Mouse (Mus musculus) layer of hippocampus, adult 8-10 months (tissue): ENCODE measurements at regions not wholly inside any gene's neighbourhood (a gene's known extent, or its start where the extent isn't known, plus 50 kb on each side); places are given as distances from the start of the nearest gene placed in this dataset.

Experiments used
- DNase-seq, 2 experiments: peaks; one replicate each; pipeline ENCODE4 v3.0.0; 2022; ENCODE audit warnings: low spot score in 2 of 2

DNA sequence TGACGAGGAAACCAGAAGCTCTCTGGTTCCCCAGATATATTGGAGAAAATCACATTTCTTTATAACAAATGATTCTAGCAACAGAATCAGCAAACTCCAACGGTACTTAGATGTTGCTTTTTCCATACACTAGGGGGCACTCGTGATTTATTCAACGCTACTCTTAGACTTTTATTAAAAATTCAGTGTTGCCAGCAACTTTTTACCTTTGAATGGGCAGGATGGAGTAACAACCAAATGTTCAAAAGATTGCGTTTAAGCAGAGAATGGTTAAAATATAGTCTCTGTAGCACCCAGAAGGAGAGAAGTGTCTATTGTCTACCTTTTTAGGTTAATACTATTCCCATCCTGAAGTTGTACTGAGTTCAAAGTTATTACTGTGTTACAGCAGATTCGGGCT is 715.4 kb upstream of the Cblb start:
- DNase-seq: peak in 1 of 2 experiments; percentile 11

DNA sequence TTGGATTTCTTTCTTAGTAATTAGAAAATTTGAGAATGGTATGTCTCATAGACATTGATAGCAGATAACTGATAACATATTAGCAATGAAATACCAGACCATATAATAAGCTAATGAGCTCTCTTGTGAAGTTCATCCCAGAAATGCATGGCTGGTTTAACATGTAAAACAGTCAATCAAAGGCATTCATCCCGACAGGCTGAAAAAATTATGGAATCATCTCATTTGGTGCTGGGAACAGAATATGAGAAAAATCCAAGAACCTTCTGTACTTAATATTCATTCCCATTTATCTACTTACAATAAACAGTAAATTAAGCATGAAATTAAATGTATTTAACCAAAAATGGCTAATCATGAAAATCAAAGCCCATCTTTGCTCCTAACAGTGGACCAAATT is 698.8 kb upstream of the Cblb start:
- DNase-seq: no peak

- no peak for DNase-seq
Observed at GRCm38 (mm10) chr16:51334972-51335371, 696.1 kb upstream of the Cblb start.

GRCm38 (mm10) chr16:51347120-51347519 is 683.9 kb upstream of the Cblb start:
- no peak for DNase-seq

- DNase-seq: peak in 1 of 2 experiments; percentile 11
Observed at GRCm38 (mm10) chr16:51352151-51352550, 678.9 kb upstream of the Cblb start.

DNA sequence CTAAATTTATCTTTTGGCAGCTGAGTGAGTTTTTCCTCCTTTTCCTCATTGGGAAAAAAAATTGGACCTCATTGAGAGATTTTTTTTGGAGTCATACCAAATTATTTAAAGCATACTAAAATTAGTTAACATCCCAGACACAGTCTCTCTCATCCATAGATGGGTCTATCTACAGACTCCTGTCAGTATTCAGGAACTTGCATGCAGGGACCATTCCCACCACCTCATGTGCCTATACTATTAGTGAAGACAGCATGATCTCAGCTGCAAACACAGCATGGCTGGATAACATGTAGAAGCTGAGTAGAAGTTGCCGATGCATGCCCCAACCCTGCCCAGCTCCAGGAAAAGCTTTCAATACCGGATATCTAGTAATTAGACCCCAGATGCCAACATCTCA is 677.2 kb upstream of the Cblb start:
- DNase-seq: no peak

DNA sequence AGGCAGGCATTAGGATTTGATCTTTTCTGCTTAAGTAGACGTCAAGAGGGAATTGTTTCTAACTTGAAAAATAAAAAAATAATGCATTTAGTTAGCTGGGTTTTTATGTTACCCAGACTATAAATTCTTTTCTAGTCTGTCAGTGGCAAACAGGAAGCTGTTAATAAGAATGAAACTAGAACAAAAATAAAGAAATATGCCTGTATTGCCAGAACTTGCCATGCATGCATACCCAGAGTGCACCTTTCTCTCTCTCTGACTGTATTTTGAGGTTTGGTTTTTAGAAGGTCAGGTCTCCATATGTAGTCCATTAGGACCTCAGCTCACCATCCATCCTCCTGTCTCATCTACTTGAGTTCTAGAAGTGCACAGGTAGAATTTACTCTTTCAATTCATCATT is 661.0 kb upstream of the Cblb start:
- DNase-seq: no peak

- no peak for DNase-seq
Observed at GRCm38 (mm10) chr16:51386456-51386855, 644.6 kb upstream of the Cblb start.

GRCm38 (mm10) chr16:51387498-51387897 is 643.5 kb upstream of the Cblb start:
- DNase-seq: no peak

- DNase-seq: no peak
Observed at GRCm38 (mm10) chr16:51393871-51394270, 637.2 kb upstream of the Cblb start.
